Mouse (Mus musculus) forebrain, postnatal 0 days (tissue): ENCODE measurements at regions not wholly inside any gene's neighbourhood (a gene's known extent, or its start where the extent isn't known, plus 50 kb on each side); places are given as distances from the start of the nearest gene placed in this dataset.

ENCODE experiments used
- ATAC-seq: fragments of 200-750 bp; cut with Nextera tagmentation; 2 replicates; pipeline ENCODE4 v1.8.0; 2017; ENCODE audit warnings: mild to moderate bottlenecking, moderate library complexity
- DNase-seq: peaks from one replicate; pipeline ENCODE4 v3.0.0-alpha.2; 2015
- H3K27ac ChIP-seq: fragments of 300-500 bp; sonication (generic); 2 replicates; pipeline ENCODE4 v1.5.1; 2014; ENCODE audit warnings: low read depth, mild to moderate bottlenecking, antibody characterized with exemption, low read length, moderate library complexity, mixed read lengths
- H3K27me3 ChIP-seq: fragments of 300-500 bp; sonication (generic); 2 replicates; pipeline ENCODE4 v1.6.1; 2014; ENCODE audit warnings: mild to moderate bottlenecking, low read length, mixed read lengths; ENCODE audit not compliant: insufficient read depth
- H3K36me3 ChIP-seq: fragments of 300-500 bp; sonication (generic); 2 replicates; pipeline ENCODE4 v1.6.1; 2014; ENCODE audit warnings: mild to moderate bottlenecking, moderate library complexity; ENCODE audit not compliant: insufficient read depth
- H3K4me1 ChIP-seq: fragments of 300-500 bp; sonication (generic); 2 replicates; pipeline ENCODE4 v1.6.1; 2014; ENCODE audit warnings: antibody characterized with exemption; ENCODE audit not compliant: insufficient read depth
- H3K4me2 ChIP-seq: fragments of 300-500 bp; sonication (generic); 2 replicates; pipeline ENCODE4 v1.6.1; 2014; ENCODE audit warnings: low read depth, mild to moderate bottlenecking, moderate library complexity
- H3K4me3 ChIP-seq: fragments of 300-500 bp; sonication (generic); 2 replicates; pipeline ENCODE4 v1.5.1; 2014; ENCODE audit warnings: low read depth, low read length, mixed read lengths
- H3K9ac ChIP-seq: fragments of 300-500 bp; sonication (generic); 2 replicates; pipeline ENCODE4 v1.6.1; 2014; ENCODE audit warnings: mild to moderate bottlenecking
- H3K9me3 ChIP-seq: fragments of 300-500 bp; sonication (generic); 2 replicates; pipeline ENCODE4 v1.6.1; 2016; ENCODE audit warnings: low read length
- CTCF ChIP-seq: sonication (generic); IDR thresholded peaks from 2 replicates; pipeline ENCODE4 v1.5.1; 2016; ENCODE audit warnings: antibody characterized with exemption, control low read depth, low read depth
- WGBS: fragments of 180-500 bp; shearing (Covaris S2); extraction: QIAGEN DNeasy Blood & Tissue Kit; methylation state at CpG from one replicate; pipeline ENCODE4 v1.1.7; 2014; 5-methylcytosine and 5-hydroxymethylcytosine counted together

- no peak overlapping the region for H3K9ac ChIP-seq
- no peak overlapping the region for H3K4me3 ChIP-seq
- no peaks in the 10 kb centered on the region for H3K9me3 ChIP-seq
- no peaks in the 10 kb centered on the region for H3K36me3 ChIP-seq
- H3K27ac ChIP-seq = no peak overlapping the region
- TF ChIP-seq CTCF = no peak
- H3K4me2 ChIP-seq = no peak overlapping the region
- H3K27me3 ChIP-seq = no peaks in the 10 kb centered on the region
- no peak for ATAC-seq
- no peak for DNase-seq
- WGBS = 71% methylated on average over 4 of the region's 4 CpGs
- H3K4me1 ChIP-seq = no peaks in the 10 kb centered on the region
Measured at GRCm38 (mm10) chr6:147794351-147794750, 252.7 kb upstream of the Far2 start.

GRCm38 (mm10) chr6:147799009-147799727 lies 247.9 kb upstream of the Far2 start:
- Histone ChIP-seq H3K4me1 (no peaks in the 10 kb centered on the region), H3K27ac (no peak overlapping the region), H3K36me3 (no peaks in the 10 kb centered on the region), H3K4me3 (no peak overlapping the region), H3K27me3 (no peaks in the 10 kb centered on the region), H3K9ac (no peak overlapping the region), H3K4me2 (no peak overlapping the region), H3K9me3 (no peaks in the 10 kb centered on the region)
- TF ChIP-seq CTCF = no peak
- WGBS = 77% methylated on average over 9 of the region's 9 CpGs
- ATAC-seq = no peak
- DNase-seq = no peak

DNA sequence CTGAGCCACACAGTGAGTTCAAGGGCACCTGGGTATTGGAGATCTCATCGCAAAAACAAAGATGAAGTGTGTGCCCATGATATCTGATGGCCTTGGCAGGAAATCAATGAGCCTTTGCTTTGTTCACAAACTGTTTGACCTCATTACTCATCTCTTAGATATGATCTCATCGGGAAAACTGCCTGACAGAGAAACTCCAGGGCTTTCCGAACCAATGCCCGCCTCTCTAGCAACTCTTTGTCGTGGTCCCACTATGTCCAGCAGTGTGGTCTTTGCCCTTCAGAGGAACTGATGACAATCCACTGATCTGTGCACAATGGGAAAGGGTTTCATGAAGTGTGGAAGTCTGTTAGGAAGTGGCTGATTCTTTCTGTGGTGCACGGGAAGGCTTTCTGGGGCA lies 247.2 kb upstream of the Far2 start:
- Histone ChIP-seq H3K4me1 (no peaks in the 10 kb centered on the region), H3K27ac (no peak overlapping the region), H3K27me3 (no peaks in the 10 kb centered on the region), H3K4me3 (no peak overlapping the region), H3K4me2 (no peak overlapping the region), H3K9ac (no peak overlapping the region), H3K36me3 (no peaks in the 10 kb centered on the region), H3K9me3 (no peaks in the 10 kb centered on the region)
- no peak for TF ChIP-seq CTCF
- 86% methylated on average over 6 of the region's 6 CpGs for WGBS
- no peak for ATAC-seq
- DNase-seq = no peak

- Histone ChIP-seq H3K9me3 (no peaks in the 10 kb centered on the region), H3K36me3 (no peaks in the 10 kb centered on the region), H3K4me3 (no peak overlapping the region), H3K4me1 (no peaks in the 10 kb centered on the region), H3K9ac (no peak overlapping the region), H3K4me2 (no peak overlapping the region), H3K27ac (no peak overlapping the region), H3K27me3 (no peaks in the 10 kb centered on the region)
- DNase-seq (no peak), ATAC-seq (no peak)
- WGBS = 86% methylated on average over 5 of the region's 5 CpGs
- TF ChIP-seq CTCF = no peak
Measured at GRCm38 (mm10) chr6:147800846-147801245, 246.2 kb upstream of the Far2 start.

DNA sequence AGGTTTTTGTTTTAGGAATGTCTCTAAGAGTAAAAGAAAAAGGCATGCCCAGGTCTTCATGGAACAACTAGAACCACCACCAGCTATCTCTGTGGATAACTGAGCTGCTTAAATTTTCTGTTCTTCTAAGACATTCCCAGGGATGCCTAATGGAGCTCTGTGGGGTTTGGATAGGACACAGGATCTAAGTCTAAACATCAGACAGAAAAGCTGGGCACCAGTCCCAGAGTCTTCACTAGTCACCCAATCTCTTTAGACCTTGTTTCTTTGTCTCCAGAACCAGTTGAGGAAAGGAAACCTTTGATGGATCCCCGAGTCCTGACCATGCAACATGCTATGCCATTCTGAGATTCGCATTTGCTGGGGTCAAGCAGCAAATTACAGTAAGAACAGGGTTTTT lies 243.2 kb upstream of the Far2 start:
- H3K27me3 ChIP-seq = no peaks in the 10 kb centered on the region

DNA sequence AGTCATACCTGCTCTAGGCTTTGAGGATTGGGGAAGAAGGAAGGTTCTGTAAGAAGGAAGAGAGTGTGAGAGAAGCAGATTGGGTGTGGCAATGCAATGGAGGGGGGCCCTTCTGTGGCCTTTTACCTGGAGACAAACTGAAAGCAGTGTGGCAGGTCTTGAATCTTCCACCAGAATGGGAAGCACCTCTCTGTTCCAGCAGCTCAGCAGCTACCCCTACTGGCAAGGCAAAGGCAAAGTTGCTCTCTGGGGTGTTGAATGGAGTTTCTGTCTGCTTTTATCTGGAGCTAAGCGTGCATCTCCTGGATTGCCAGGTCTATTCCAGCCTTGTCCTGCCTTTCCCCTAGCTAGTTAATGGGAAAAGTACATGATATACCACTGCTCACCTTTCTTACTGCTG lies 236.3 kb upstream of the Far2 start:
- no peak overlapping the region for H3K27ac ChIP-seq
- no peaks in the 10 kb centered on the region for H3K36me3 ChIP-seq
- WGBS = 30% methylated on average over 1 of the region's 1 CpGs
- no peaks in the 10 kb centered on the region for H3K27me3 ChIP-seq
- peak; percentile 76 for TF ChIP-seq CTCF
- H3K4me3 ChIP-seq = no peak overlapping the region
- H3K4me2 ChIP-seq = no peak overlapping the region
- no peak overlapping the region for H3K9ac ChIP-seq
- H3K9me3 ChIP-seq = no peaks in the 10 kb centered on the region
- peak; percentile 38 for DNase-seq
- ATAC-seq = no peak
- no peaks in the 10 kb centered on the region for H3K4me1 ChIP-seq

More for the DNA sequence above, 243.2 kb upstream of the Far2 start:
- Histone ChIP-seq H3K4me1 (no peaks in the 10 kb centered on the region), H3K27ac (no peak overlapping the region), H3K9me3 (no peaks in the 10 kb centered on the region), H3K4me3 (no peak overlapping the region), H3K4me2 (no peak overlapping the region), H3K9ac (no peak overlapping the region), H3K36me3 (no peaks in the 10 kb centered on the region)
- TF ChIP-seq CTCF = no peak
- WGBS = 79% methylated on average over 2 of the region's 2 CpGs
- DNase-seq (no peak), ATAC-seq (no peak)

GRCm38 (mm10) chr6:147816861-147817260 lies 230.2 kb upstream of the Far2 start:
- no peaks in the 10 kb centered on the region for H3K9me3 ChIP-seq
- H3K4me1 ChIP-seq = no peaks in the 10 kb centered on the region
- H3K27ac ChIP-seq = no peak overlapping the region
- no peak for DNase-seq
- ATAC-seq = no peak
- 56% methylated on average over 7 of the region's 7 CpGs for WGBS
- H3K4me3 ChIP-seq = no peak overlapping the region
- H3K9ac ChIP-seq = no peak overlapping the region
- H3K4me2 ChIP-seq = no peak overlapping the region
- H3K27me3 ChIP-seq = no peaks in the 10 kb centered on the region
- TF ChIP-seq CTCF = no peak
- no peaks in the 10 kb centered on the region for H3K36me3 ChIP-seq
